Mouse (Mus musculus): Measurements from ENCODE around the gene Gm11437.

DNA sequence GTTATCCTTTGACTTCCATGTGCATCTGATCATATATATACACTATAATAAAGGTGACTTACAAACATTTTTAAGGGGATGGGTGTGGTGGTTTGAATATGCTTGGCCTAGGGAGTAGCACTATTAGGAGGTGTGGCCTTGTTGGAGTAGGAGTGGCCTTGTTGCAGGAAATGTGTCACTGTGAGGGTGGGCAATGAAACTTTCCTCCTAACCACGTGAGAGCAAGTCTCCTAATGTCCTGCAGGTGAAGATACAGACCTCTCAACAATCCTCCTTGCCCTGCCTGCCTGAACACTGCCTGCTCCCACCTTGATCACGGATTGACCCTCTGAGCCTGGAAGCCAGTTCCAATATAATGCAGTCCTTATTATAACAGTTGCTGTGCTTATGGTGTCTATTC, 60.1 kb downstream of the Gm11437 start:
- TF ChIP-seq CTCF (IDR thresholded peaks at IDR 0.05; ENCODE audit: borderline replicate concordance, extremely low read depth, insufficient read depth, insufficient read length) (no peak), POLR2A (IDR thresholded peaks at IDR 0.05; ENCODE audit: borderline replicate concordance, extremely low read depth, insufficient read depth, insufficient read length, poor library complexity, severe bottlenecking) (no peak)
